Mouse (Mus musculus) liver, embryonic 14.5 days (tissue): ENCODE data around the gene Chrm3. TPM values are rescaled to one million over a fixed set of nuclear protein-coding genes. Genes with fewer than 3 reads are reported as not detected.
"Not testable (repeated sequence)": the region's sequence is repeated elsewhere in the genome, so short reads cannot be mapped to it uniquely, and the experiment has no call there.

Experiments used
- ATAC-seq: fragments of 200-750 bp; cut with Nextera tagmentation; 2 replicates; pipeline ENCODE4 v1.8.0; 2017; ENCODE audit warnings: moderate number of reproducible peaks, mild to moderate bottlenecking, moderate library complexity; ENCODE audit not compliant: insufficient read depth
- DNase-seq, 3 experiments: peaks; one replicate each; pipeline ENCODE4 v3.0.0-alpha.2; 2012 to 2013; ENCODE audit warnings: low read depth in 3 of 3, low spot score in 3 of 3
- H3K27ac ChIP-seq: fragments of 300-500 bp; sonication (generic); 2 replicates; pipeline ENCODE4 v1.5.1; 2014; ENCODE audit warnings: moderate library complexity, mild to moderate bottlenecking, control low read depth, inconsistent platforms
- H3K27me3 ChIP-seq: fragments of 300-500 bp; sonication (generic); 2 replicates; pipeline ENCODE4 v1.6.1; 2014; ENCODE audit warnings: mild to moderate bottlenecking, low read length, moderate library complexity; ENCODE audit not compliant: control insufficient read depth, insufficient read depth
- H3K36me3 ChIP-seq: fragments of 300-500 bp; sonication (generic); replicated peaks from 2 replicates; pipeline ENCODE4 v1.6.1; 2014; ENCODE audit warnings: low read depth; ENCODE audit not compliant: control insufficient read depth, insufficient read depth
- H3K4me1 ChIP-seq, 2 experiments: fragments of 200-500 bp in 1 of 2; fragments of 300-500 bp in 1 of 2; sonication (generic) in 1 of 2; replicated peaks; 2 replicates each; pipeline ENCODE4 v1.6.1; 2012 to 2014; ENCODE audit warnings: antibody characterized with exemption in 1 of 2, inconsistent platforms in 1 of 2, low read length in 1 of 2; ENCODE audit not compliant: control insufficient read depth in 2 of 2, insufficient read depth in 2 of 2
- H3K4me2 ChIP-seq: fragments of 300-500 bp; sonication (generic); 2 replicates; pipeline ENCODE4 v1.6.1; 2014; ENCODE audit warnings: low read depth, mild to moderate bottlenecking, control low read depth, moderate library complexity
- H3K4me3 ChIP-seq, 2 experiments: fragments of 200-500 bp in 1 of 2; fragments of 300-500 bp in 1 of 2; sonication (generic) in 1 of 2; 2 replicates each; pipeline ENCODE4 v1.5.1; 2012 to 2014; ENCODE audit warnings: low read depth in 2 of 2, low read length in 2 of 2, mild to moderate bottlenecking in 2 of 2, control low read depth in 1 of 2, inconsistent platforms in 1 of 2, moderate library complexity in 1 of 2; ENCODE audit not compliant: insufficient read depth in 1 of 2
- H3K9ac ChIP-seq: fragments of 300-500 bp; sonication (generic); replicated peaks from 2 replicates; pipeline ENCODE4 v1.6.1; 2014; ENCODE audit warnings: mild to moderate bottlenecking, control low read depth, moderate library complexity
- H3K9me3 ChIP-seq: fragments of 300-500 bp; sonication (generic); 2 replicates; pipeline ENCODE4 v1.6.1; 2016; ENCODE audit warnings: low read length, mixed read lengths; ENCODE audit not compliant: control insufficient read depth
- CTCF ChIP-seq: IDR thresholded peaks from 2 replicates; pipeline ENCODE4 v1.5.1; 2016; ENCODE audit warnings: antibody characterized with exemption, low read depth, control low read depth
- EP300 ChIP-seq: IDR thresholded peaks from 2 replicates; pipeline ENCODE4 v1.6.1; 2016; ENCODE audit warnings: antibody characterized with exemption, low read depth
- WGBS: fragments of 180-500 bp; shearing (Covaris S2); extraction: QIAGEN DNeasy Blood & Tissue Kit; methylation state at CpG from one replicate; pipeline ENCODE4 v1.1.7; 2014; ENCODE audit not compliant: insufficient replicate concordance; 5-methylcytosine and 5-hydroxymethylcytosine counted together
- microRNA-seq: library from miRNA; unstranded; fragments of <30 nt; microRNA quantifications from one replicate; pipeline ENCODE4, GENCODE M21; 2016
- polyA plus RNA-seq, 2 experiments: library from polyadenylated mRNA; depleted of rRNA in 1 of 2; stranded (reverse) in 1 of 2; unstranded in 1 of 2; fragments of >200 nt; fragmentation: Nextera tagmentation in 1 of 2; extraction: Ambion mirVana in 1 of 2; gene quantifications; 2 replicates each; pipeline versions ENCODE4 v1.2.1 to v1.2.3; 2012 to 2014

Chrm3 gene
- polyA plus RNA-seq, 2 experiments = 0.03 TPM; not detected in 1

GRCm38 (mm10) chr13:9866161-9866560 lies 494.5 kb downstream of the Chrm3 start:
- H3K4me2 ChIP-seq = no peak overlapping the region
- no peaks in the 10 kb centered on the region for H3K9me3 ChIP-seq
- no peak overlapping the region for H3K9ac ChIP-seq
- H3K4me1 ChIP-seq = no peaks in the 10 kb centered on the region
- no peak overlapping the region for H3K4me3 ChIP-seq
- no peak for ATAC-seq
- no peaks in the 10 kb centered on the region for H3K36me3 ChIP-seq
- WGBS = 65% methylated on average over 2 of the region's 2 CpGs
- TF ChIP-seq EP300 (no peak), CTCF (no peak)
- H3K27me3 ChIP-seq = no peaks in the 10 kb centered on the region
- DNase-seq = no peak
- no peak overlapping the region for H3K27ac ChIP-seq

- Histone ChIP-seq H3K4me1 (no peaks in the 10 kb centered on the region), H3K27me3 (no peaks in the 10 kb centered on the region), H3K27ac (no peak overlapping the region), H3K9ac (no peak overlapping the region), H3K36me3 (no peaks in the 10 kb centered on the region), H3K4me3 (no peak overlapping the region), H3K9me3 (no peaks in the 10 kb centered on the region), H3K4me2 (no peak overlapping the region)
- 49% methylated on average over 3 of the region's 3 CpGs for WGBS
- DNase-seq (no peak), ATAC-seq (no peak)
- no peak for TF ChIP-seq EP300
- no peak for TF ChIP-seq CTCF
Observed at GRCm38 (mm10) chr13:9847515-9847914, 513.1 kb downstream of the Chrm3 start.

GRCm38 (mm10) chr13:9846543-9847434 lies 513.9 kb downstream of the Chrm3 start:
- peak; percentile 97 for TF ChIP-seq CTCF
- TF ChIP-seq EP300 = no peak
- Histone ChIP-seq H3K27ac (no peak overlapping the region), H3K27me3 (no peaks in the 10 kb centered on the region), H3K9ac (no peak overlapping the region), H3K9me3 (no peaks in the 10 kb centered on the region), H3K4me3 (no peak overlapping the region), H3K36me3 (no peaks in the 10 kb centered on the region), H3K4me2 (no peak overlapping the region), H3K4me1 (no peaks in the 10 kb centered on the region)
- ATAC-seq = no peak
- 29% methylated on average over 14 of the region's 14 CpGs for WGBS
- DNase-seq = no peak

GRCm38 (mm10) chr13:9834146-9834679 lies 526.4 kb downstream of the Chrm3 start:
- H3K9me3 ChIP-seq, H3K4me2 ChIP-seq, H3K27ac ChIP-seq, H3K9ac ChIP-seq, H3K4me1 ChIP-seq, H3K4me3 ChIP-seq, H3K27me3 ChIP-seq, H3K36me3 ChIP-seq: not testable (repeated sequence)
- ATAC-seq (peak; percentile 100), DNase-seq (peak; percentile 27 to 55 (median 48))
- 57% methylated on average over 33 of the region's 33 CpGs for WGBS

- H3K36me3 ChIP-seq = no peaks in the 10 kb centered on the region
- no peak for ATAC-seq
- WGBS = 53% methylated on average over 5 of the region's 5 CpGs
Observed at GRCm38 (mm10) chr13:9826227-9826626, 534.4 kb downstream of the Chrm3 start.

More at GRCm38 (mm10) chr13:9826227-9826626, 534.4 kb downstream of the Chrm3 start:
- TF ChIP-seq EP300 (no peak), CTCF (peak; percentile 71)
- Histone ChIP-seq H3K9ac (no peak overlapping the region), H3K4me2 (no peak overlapping the region), H3K27ac (no peak overlapping the region), H3K4me1 (no peaks in the 10 kb centered on the region), H3K27me3 (no peaks in the 10 kb centered on the region), H3K9me3 (no peaks in the 10 kb centered on the region), H3K4me3 (no peak overlapping the region)
- DNase-seq = peak in 1 of 3 experiments; percentile 1

Small RNA genes within 50 kb of the gene (microRNA-seq; reads per million reads assigned to microRNA genes)
- not detected for gene Gm24187
